In the genomic region with DNA sequence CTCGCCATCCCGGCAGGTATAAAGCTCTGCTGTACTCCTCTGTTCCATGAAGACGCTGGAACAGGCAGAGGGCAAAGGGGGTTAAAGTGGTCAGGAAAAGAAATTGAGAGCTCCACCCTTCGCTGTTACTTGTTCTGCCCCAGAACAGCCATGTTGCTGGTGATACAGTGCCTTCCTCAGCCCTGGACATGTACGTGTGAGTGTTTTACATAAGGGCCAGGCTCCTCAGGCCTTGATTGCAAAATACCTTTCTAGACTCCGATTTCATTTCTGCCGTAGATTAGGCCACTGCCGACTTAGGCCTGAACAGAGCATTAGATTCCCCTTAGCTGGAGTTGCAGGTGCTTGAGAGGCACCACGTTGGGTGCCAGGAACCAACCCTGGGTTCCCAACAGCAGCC, we compare ENCODE assay signal across 21 mouse cellular contexts.
"Had no signal": no experiment of that assay in that cellular context is flagged by ENCODE, and none has a peak within 500 bp of the region (broad histone marks: within the 10 kb centered on the region; RNA-seq: fewer than 3 reads in every experiment).

No protein-coding gene starts in this region.

- H3K4me1 ChIP-seq: limb, embryonic 12.5 days; lung, embryonic 15.5 days; midbrain, embryonic 12.5 days had no signal

- H3K9ac ChIP-seq: intestine, embryonic 15.5 days; kidney, embryonic 15.5 days; limb, embryonic 12.5 days; limb, embryonic 15.5 days; lung, embryonic 15.5 days; midbrain, embryonic 12.5 days; midbrain, embryonic 15.5 days; neural tube, embryonic 13.5 days had no signal

- ATAC-seq: midbrain, embryonic 15.5 days had no signal

- H3K4me2 ChIP-seq: intestine, embryonic 15.5 days; kidney, embryonic 15.5 days; limb, embryonic 12.5 days; limb, embryonic 15.5 days; lung, embryonic 15.5 days; midbrain, embryonic 12.5 days; midbrain, embryonic 15.5 days; neural tube, embryonic 13.5 days had no signal

- H3K36me3 ChIP-seq: intestine, embryonic 15.5 days; kidney, embryonic 15.5 days; limb, embryonic 12.5 days; limb, embryonic 15.5 days; lung, embryonic 15.5 days; midbrain, embryonic 12.5 days; midbrain, embryonic 15.5 days; neural tube, embryonic 13.5 days had no signal

- H3K9me3 ChIP-seq: intestine, embryonic 15.5 days; kidney, embryonic 15.5 days; limb, embryonic 15.5 days; lung, embryonic 15.5 days; midbrain, embryonic 15.5 days had no signal

- H3K4me3 ChIP-seq: intestine, embryonic 15.5 days; kidney, embryonic 15.5 days; left cerebral cortex, adult 2 months; limb, embryonic 12.5 days; limb, embryonic 15.5 days; lung, embryonic 15.5 days; midbrain, embryonic 12.5 days; midbrain, embryonic 15.5 days; myocyte; neural tube, embryonic 13.5 days had no signal

- H3K27me3 ChIP-seq: intestine, embryonic 15.5 days; kidney, embryonic 15.5 days; limb, embryonic 12.5 days; limb, embryonic 15.5 days; lung, embryonic 15.5 days; midbrain, embryonic 12.5 days; midbrain, embryonic 15.5 days; neural tube, embryonic 13.5 days had no signal

- DNase-seq: kidney, adult 11 months; kidney, adult 8-10 months; kidney, postnatal 10 days; kidney, postnatal 36 days; layer of hippocampus, postnatal 36 days; left cerebral cortex, postnatal 4 days; lung, adult 18-20 months; lung, postnatal 10 days; lung, postnatal 36 days; thymus, adult 2 months; thymus, postnatal 25 days had no signal

- H3K27ac ChIP-seq: intestine, embryonic 15.5 days; kidney, embryonic 15.5 days; left cerebral cortex, adult 2 months; limb, embryonic 12.5 days; limb, embryonic 15.5 days; lung, embryonic 15.5 days; midbrain, embryonic 12.5 days; midbrain, embryonic 15.5 days; neural tube, embryonic 13.5 days had no signal
